Mouse (Mus musculus): Measurements from ENCODE around the gene Tspan10.

GRCm38 (mm10) chr11:120492024-120492877, 49.8 kb downstream of the Tspan10 start:
- TF ChIP-seq MAX (IDR thresholded peaks at IDR 0.05; ENCODE audit: low read depth) (no peak), POLR2A (IDR thresholded peaks at IDR 0.05; ENCODE audit: insufficient read length, low read depth) (no peak), E2F4 (IDR thresholded peaks at IDR 0.05; ENCODE audit: insufficient read depth) (no peak), USF1 (IDR thresholded peaks at IDR 0.05; ENCODE audit: low read depth) (peak; percentile 84), MYOD1 (IDR thresholded peaks at IDR 0.05; ENCODE audit: control insufficient read depth in 1 of 3, insufficient read length in 2 of 3, low read depth in 2 of 3) (peak in 2 of 3 experiments; percentile 64 to 84), TCF3 (IDR thresholded peaks at IDR 0.05; ENCODE audit: insufficient read length, low read depth) (no peak), MYOG (IDR thresholded peaks at IDR 0.05; ENCODE audit: control insufficient read depth in 1 of 3, insufficient read depth in 1 of 3, insufficient read length in 2 of 3, low read depth in 2 of 3) (peak in 1 of 3 experiments; percentile 52)
